Mouse (Mus musculus) ES-Bruce4 (cell line): ENCODE measurements around the gene Esrrg. TPM values are rescaled to one million over a fixed set of nuclear protein-coding genes. Genes with fewer than 3 reads are reported as not detected.

Experiments
- H3K27ac ChIP-seq: 2 replicates; pipeline ENCODE4 v1.5.1; 2012; ENCODE audit warnings: low read length, inconsistent platforms; ENCODE audit not compliant: insufficient read depth
- H3K27me3 ChIP-seq: 2 replicates; pipeline ENCODE4 v1.6.1; 2012; ENCODE audit warnings: mild to moderate bottlenecking, low read length, inconsistent platforms; ENCODE audit not compliant: control insufficient read depth, poor library complexity, insufficient read depth, severe bottlenecking
- H3K36me3 ChIP-seq: 2 replicates; pipeline ENCODE4 v1.6.1; 2012; ENCODE audit warnings: inconsistent platforms, mild to moderate bottlenecking, low read length, moderate library complexity; ENCODE audit not compliant: control insufficient read depth, poor library complexity, insufficient read depth, severe bottlenecking
- H3K4me1 ChIP-seq: one replicate; pipeline ENCODE4 v1.8.1; 2011; ENCODE audit warnings: low read length; ENCODE audit not compliant: control insufficient read depth, insufficient read depth
- H3K4me3 ChIP-seq: 2 replicates; pipeline ENCODE4 v1.5.1; 2011; ENCODE audit warnings: low read depth, mild to moderate bottlenecking, low read length
- H3K9ac ChIP-seq: 2 replicates; pipeline ENCODE4 v1.6.1; 2012; ENCODE audit warnings: low read depth, mild to moderate bottlenecking, inconsistent platforms; ENCODE audit not compliant: poor library complexity, severe bottlenecking
- H3K9me3 ChIP-seq: replicated peaks from 2 replicates; pipeline ENCODE4 v1.6.1; 2012; ENCODE audit warnings: mild to moderate bottlenecking, low read length, inconsistent platforms; ENCODE audit not compliant: control insufficient read depth, poor library complexity, insufficient read depth, severe bottlenecking
- CTCF ChIP-seq: IDR thresholded peaks from one replicate; pipeline ENCODE4 v1.8.1; 2011; ENCODE audit warnings: low read depth, low read length
- EP300 ChIP-seq: IDR thresholded peaks from 2 replicates; pipeline ENCODE4 v1.6.1; 2011; ENCODE audit warnings: low read depth, low read length; ENCODE audit not compliant: insufficient read depth
- POLR2A ChIP-seq: IDR thresholded peaks from one replicate; pipeline ENCODE4 v1.8.1; 2011; ENCODE audit warnings: low read length; ENCODE audit not compliant: insufficient read depth
- polyA plus RNA-seq: library from polyadenylated mRNA; stranded (reverse); fragments of >200 nt; gene quantifications from 2 replicates; pipeline ENCODE4 v1.2.4, GENCODE M21; 2011; ENCODE audit warnings: low read depth; ENCODE audit not compliant: missing spikeins, insufficient read depth, insufficient read length

The Esrrg gene
- polyA plus RNA-seq, 1 experiment: not detected

- H3K9me3 ChIP-seq: no peaks in the 10 kb centered on the region
- TF ChIP-seq POLR2A: no peak
- no peak for TF ChIP-seq EP300
- TF ChIP-seq CTCF: no peak
- H3K36me3 ChIP-seq: no peaks in the 10 kb centered on the region
- 0 out of 2 replicates have a peak, but pooled peaks cover 1% of the 10 kb centered on the region for H3K27me3 ChIP-seq
- H3K4me3 ChIP-seq: no peak overlapping the region
- H3K27ac ChIP-seq: no peak overlapping the region
- H3K4me1 ChIP-seq: no peaks in the 10 kb centered on the region
- H3K9ac ChIP-seq: no peak overlapping the region
Measured at GRCm38 (mm10) chr1:187652445-187652844, 43.9 kb downstream of the Esrrg start.

- Histone ChIP-seq H3K36me3 (no peaks in the 10 kb centered on the region), H3K9ac (no peak overlapping the region), H3K27ac (no peak overlapping the region), H3K4me1 (no peaks in the 10 kb centered on the region), H3K27me3 (0 out of 2 replicates have a peak, but pooled peaks cover 1% of the 10 kb centered on the region), H3K4me3 (no peak overlapping the region), H3K9me3 (no peaks in the 10 kb centered on the region)
- no peak for TF ChIP-seq EP300
- TF ChIP-seq CTCF: no peak
- no peak for TF ChIP-seq POLR2A
Measured at GRCm38 (mm10) chr1:187653390-187653789, 44.8 kb downstream of the Esrrg start.

GRCm38 (mm10) chr1:187660963-187661362 lies 52.4 kb downstream of the Esrrg start:
- H3K4me1 ChIP-seq: no peaks in the 10 kb centered on the region
- no peaks in the 10 kb centered on the region for H3K27me3 ChIP-seq
- no peak overlapping the region for H3K27ac ChIP-seq
- H3K9me3 ChIP-seq: no peaks in the 10 kb centered on the region
- H3K4me3 ChIP-seq: no peak overlapping the region
- H3K36me3 ChIP-seq: no peaks in the 10 kb centered on the region
- H3K9ac ChIP-seq: no peak overlapping the region
- no peak for TF ChIP-seq CTCF
- TF ChIP-seq POLR2A: no peak
- TF ChIP-seq EP300: no peak

- no peaks in the 10 kb centered on the region for H3K36me3 ChIP-seq
- no peaks in the 10 kb centered on the region for H3K27me3 ChIP-seq
- H3K9ac ChIP-seq: no peak overlapping the region
- TF ChIP-seq POLR2A: no peak
- no peaks in the 10 kb centered on the region for H3K4me1 ChIP-seq
- H3K4me3 ChIP-seq: no peak overlapping the region
- H3K9me3 ChIP-seq: no peaks in the 10 kb centered on the region
- no peak overlapping the region for H3K27ac ChIP-seq
Measured at GRCm38 (mm10) chr1:187662083-187662609, 53.6 kb downstream of the Esrrg start.

- Histone ChIP-seq H3K9ac (no peak overlapping the region), H3K36me3 (no peaks in the 10 kb centered on the region), H3K4me3 (no peak overlapping the region), H3K4me1 (no peaks in the 10 kb centered on the region), H3K27ac (no peak overlapping the region), H3K27me3 (no peaks in the 10 kb centered on the region), H3K9me3 (no peaks in the 10 kb centered on the region)
- TF ChIP-seq EP300 (no peak), POLR2A (no peak), CTCF (no peak)
Measured at GRCm38 (mm10) chr1:187663376-187663775, 54.8 kb downstream of the Esrrg start.

- no peak overlapping the region for H3K9ac ChIP-seq
- H3K4me1 ChIP-seq: no peaks in the 10 kb centered on the region
- no peaks in the 10 kb centered on the region for H3K27me3 ChIP-seq
- no peaks in the 10 kb centered on the region for H3K36me3 ChIP-seq
- no peak overlapping the region for H3K27ac ChIP-seq
- no peak overlapping the region for H3K4me3 ChIP-seq
- TF ChIP-seq CTCF: no peak
- no peak for TF ChIP-seq EP300
- no peak for TF ChIP-seq POLR2A
- H3K9me3 ChIP-seq: no peaks in the 10 kb centered on the region
Measured at GRCm38 (mm10) chr1:187664261-187664660, 55.7 kb downstream of the Esrrg start.
